Mouse (Mus musculus) limb, embryonic 14.5 days (tissue): ENCODE data around the gene Dab2. TPM values are rescaled to one million over a fixed set of nuclear protein-coding genes. Genes with fewer than 3 reads are reported as not detected.
A peak's percentile ranks its signal among the peaks of the same experiment; 100 is the strongest.

Experiments used
- ATAC-seq: fragments of 200-750 bp; cut with Nextera tagmentation; 2 replicates; pipeline ENCODE4 v1.8.0; 2017; ENCODE audit warnings: low read depth, moderate number of reproducible peaks, moderate TSS enrichment; ENCODE audit not compliant: low FRiP score
- DNase-seq: peaks from one replicate; pipeline ENCODE4 v3.0.0-alpha.2; 2015; ENCODE audit warnings: low spot score
- H3K27ac ChIP-seq: fragments of 300-500 bp; sonication (generic); replicated peaks from 2 replicates; pipeline ENCODE4 v1.5.1; 2014; ENCODE audit warnings: low read depth, mild to moderate bottlenecking, low read length, moderate library complexity, mixed read lengths
- H3K27me3 ChIP-seq: fragments of 300-500 bp; sonication (generic); 2 replicates; pipeline ENCODE4 v1.6.1; 2014; ENCODE audit warnings: low read length, mixed read lengths; ENCODE audit not compliant: control insufficient read depth, insufficient read depth
- H3K36me3 ChIP-seq: fragments of 300-500 bp; sonication (generic); 2 replicates; pipeline ENCODE4 v1.6.1; 2014; ENCODE audit warnings: mild to moderate bottlenecking, low read length, moderate library complexity, mixed read lengths; ENCODE audit not compliant: control insufficient read depth, insufficient read depth
- H3K4me1 ChIP-seq: fragments of 300-500 bp; sonication (generic); 2 replicates; pipeline ENCODE4 v1.6.1; 2014; ENCODE audit warnings: antibody characterized with exemption, low read length, mixed read lengths; ENCODE audit not compliant: control insufficient read depth, insufficient read depth
- H3K4me2 ChIP-seq: fragments of 300-500 bp; sonication (generic); replicated peaks from 2 replicates; pipeline ENCODE4 v1.6.1; 2014; ENCODE audit warnings: low read depth, mild to moderate bottlenecking, low read length, moderate library complexity; ENCODE audit not compliant: severe bottlenecking
- H3K4me3 ChIP-seq: fragments of 300-500 bp; sonication (generic); replicated peaks from 2 replicates; pipeline ENCODE4 v1.5.1; 2014; ENCODE audit warnings: low read length
- H3K9ac ChIP-seq: fragments of 300-500 bp; sonication (generic); 2 replicates; pipeline ENCODE4 v1.6.1; 2014; ENCODE audit warnings: mild to moderate bottlenecking, low read depth, low read length, moderate library complexity; ENCODE audit not compliant: severe bottlenecking
- H3K9me3 ChIP-seq: fragments of 300-500 bp; sonication (generic); 2 replicates; pipeline ENCODE4 v1.6.1; 2016; ENCODE audit warnings: low read length; ENCODE audit not compliant: control insufficient read depth
- POLR2A ChIP-seq: fragments of 200-500 bp; IDR thresholded peaks from 2 replicates; pipeline ENCODE4 v1.8.0; 2012; ENCODE audit warnings: inconsistent platforms, mild to moderate bottlenecking, moderate library complexity, borderline replicate concordance; ENCODE audit not compliant: insufficient read depth, insufficient read length; ENCODE audit errors: extremely low read depth
- WGBS: fragments of 180-500 bp; shearing (Covaris S2); extraction: QIAGEN DNeasy Blood & Tissue Kit; methylation state at CpG from one replicate; pipeline ENCODE4 v1.1.7; 2014; 5-methylcytosine and 5-hydroxymethylcytosine counted together
- polyA plus RNA-seq, 2 experiments: library from polyadenylated mRNA; depleted of rRNA in 1 of 2; stranded (reverse) in 1 of 2; unstranded in 1 of 2; fragments of >200 nt; fragmentation: Nextera tagmentation in 1 of 2; extraction: Ambion mirVana in 1 of 2; gene quantifications; 2 replicates each; pipeline versions ENCODE4 v1.2.1 to v1.2.3; 2012 to 2014

Gene Dab2
- polyA plus RNA-seq, 2 experiments = 99.1 to 127 TPM

- Histone ChIP-seq H3K36me3 (peaks cover 10% of the 10 kb centered on the region; the same call in 1 of the 2 replicates), H3K27me3 (no peaks in the 10 kb centered on the region)
Measured at GRCm38 (mm10) chr15:6390657-6391056, 91.1 kb downstream of the Dab2 start.

DNA sequence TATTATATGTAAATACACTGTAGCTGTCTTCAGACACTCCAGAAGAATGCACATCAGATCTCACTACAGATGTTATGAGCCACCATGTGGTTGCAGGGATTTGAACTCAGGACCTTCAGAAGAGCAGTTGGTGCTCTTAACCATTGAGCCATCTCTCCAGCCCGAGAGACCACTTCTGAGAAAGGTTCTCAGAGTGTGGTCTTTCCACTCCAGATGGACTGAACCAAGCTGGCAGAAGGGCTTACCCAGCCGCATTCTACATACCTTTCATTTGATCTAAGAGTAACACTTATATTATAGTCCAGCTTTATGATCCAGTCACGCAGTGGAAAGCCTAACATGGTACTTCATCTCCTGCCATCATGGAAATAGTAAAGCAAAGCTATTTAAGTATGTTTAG, 92.3 kb downstream of the Dab2 start:
- no peak for TF ChIP-seq POLR2A
- Histone ChIP-seq H3K36me3 (peaks cover 13% of the 10 kb centered on the region; the same call in 1 of the 2 replicates), H3K4me2 (no peak overlapping the region), H3K9ac (no peak overlapping the region), H3K27ac (no peak overlapping the region), H3K27me3 (no peaks in the 10 kb centered on the region), H3K4me1 (peaks cover 24% of the 10 kb centered on the region), H3K4me3 (no peak overlapping the region), H3K9me3 (no peaks in the 10 kb centered on the region)
- DNase-seq (no peak), ATAC-seq (no peak)
- 91% methylated on average over 3 of the region's 3 CpGs for WGBS

More at GRCm38 (mm10) chr15:6390657-6391056, 91.1 kb downstream of the Dab2 start:
- WGBS = 30% methylated on average over 2 of the region's 2 CpGs
- ATAC-seq (no peak), DNase-seq (no peak)
- Histone ChIP-seq H3K27ac (0 out of 2 replicates have a peak overlapping the region, but pooled peaks have one; percentile 7), H3K9ac (no peak overlapping the region), H3K4me3 (no peak overlapping the region), H3K4me2 (no peak overlapping the region; the same call in 1 of the 2 replicates), H3K9me3 (no peaks in the 10 kb centered on the region), H3K4me1 (peaks cover 29% of the 10 kb centered on the region)
- TF ChIP-seq POLR2A = no peak

DNA sequence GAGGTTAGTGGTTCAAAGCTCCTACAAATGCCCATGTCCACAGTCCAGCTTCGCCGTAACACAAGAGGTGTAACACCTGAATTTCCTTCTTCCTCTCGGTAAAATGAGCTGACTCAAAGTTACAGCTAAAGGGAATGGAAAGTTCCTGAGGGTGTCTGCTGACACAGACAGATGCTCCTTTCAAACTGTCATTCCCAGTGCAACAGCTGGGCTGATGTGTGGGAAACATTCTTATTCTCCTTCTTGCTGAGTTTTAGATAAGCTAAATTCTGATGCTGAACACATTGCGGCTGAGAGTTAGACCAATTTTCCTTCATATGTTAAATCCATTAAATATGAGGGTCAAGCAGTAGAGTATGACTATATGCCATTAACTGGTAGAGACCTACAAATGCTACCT, 94.0 kb downstream of the Dab2 start:
- no peak overlapping the region for H3K9ac ChIP-seq
- H3K4me3 ChIP-seq = no peak overlapping the region
- no peaks in the 10 kb centered on the region for H3K9me3 ChIP-seq
- H3K27me3 ChIP-seq = no peaks in the 10 kb centered on the region
- 96% methylated on average over 4 of the region's 4 CpGs for WGBS
- H3K4me1 ChIP-seq = peaks cover 21% of the 10 kb centered on the region
- peaks cover 25% of the 10 kb centered on the region; the same call in 1 of the 2 replicates for H3K36me3 ChIP-seq
- no peak overlapping the region for H3K4me2 ChIP-seq
- ATAC-seq (no peak), DNase-seq (no peak)
- H3K27ac ChIP-seq = no peak overlapping the region
- TF ChIP-seq POLR2A = no peak

GRCm38 (mm10) chr15:6398211-6398610, 98.6 kb downstream of the Dab2 start:
- DNase-seq (no peak), ATAC-seq (no peak)
- no peak for TF ChIP-seq POLR2A
- Histone ChIP-seq H3K9me3 (no peaks in the 10 kb centered on the region), H3K27me3 (no peaks in the 10 kb centered on the region), H3K4me3 (no peak overlapping the region), H3K36me3 (peaks cover 20% of the 10 kb centered on the region; the same call in 1 of the 2 replicates), H3K9ac (no peak overlapping the region), H3K27ac (no peak overlapping the region), H3K4me2 (no peak overlapping the region), H3K4me1 (no peaks in the 10 kb centered on the region)
- 86% methylated on average over 4 of the region's 4 CpGs for WGBS

GRCm38 (mm10) chr15:6398881-6399280, 99.3 kb downstream of the Dab2 start:
- H3K4me1 ChIP-seq = 0 out of 2 replicates have a peak, but pooled peaks cover under 1% of the 10 kb centered on the region
- H3K9me3 ChIP-seq = no peaks in the 10 kb centered on the region
- no peak for TF ChIP-seq POLR2A
- H3K36me3 ChIP-seq = peaks cover 15% of the 10 kb centered on the region; the same call in 1 of the 2 replicates
- H3K27ac ChIP-seq = no peak overlapping the region
- no peak for ATAC-seq
- no peaks in the 10 kb centered on the region for H3K27me3 ChIP-seq
- H3K4me2 ChIP-seq = no peak overlapping the region
- no peak for DNase-seq
- H3K9ac ChIP-seq = no peak overlapping the region
- no peak overlapping the region for H3K4me3 ChIP-seq
- 64% methylated on average over 6 of the region's 6 CpGs for WGBS

DNA sequence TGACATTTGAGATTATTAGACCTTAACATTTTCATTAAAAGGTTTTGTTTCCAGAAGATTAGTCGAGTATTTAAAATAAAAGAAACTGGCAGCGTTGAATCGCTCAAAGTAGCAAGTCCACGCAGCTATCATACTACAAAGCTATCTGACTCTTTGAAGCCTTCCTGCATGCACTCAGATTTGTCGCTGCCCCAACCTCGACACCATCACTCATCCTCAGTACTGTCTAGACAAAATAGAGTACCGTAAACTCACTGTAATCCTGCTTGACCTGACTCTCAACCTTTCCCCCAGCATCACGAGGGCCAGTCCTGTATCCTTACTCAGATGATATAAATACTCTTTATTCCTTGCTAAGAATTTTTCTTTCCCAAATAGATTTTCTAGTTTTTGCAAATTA, 100.5 kb downstream of the Dab2 start:
- no peaks in the 10 kb centered on the region for H3K27me3 ChIP-seq
- peaks cover 14% of the 10 kb centered on the region; the same call in 1 of the 2 replicates for H3K36me3 ChIP-seq
- no peak overlapping the region for H3K4me2 ChIP-seq
- no peak overlapping the region for H3K4me3 ChIP-seq
- DNase-seq (no peak), ATAC-seq (no peak)
- no peak overlapping the region for H3K9ac ChIP-seq
- H3K27ac ChIP-seq = no peak overlapping the region
- no peak for TF ChIP-seq POLR2A
- 0 out of 2 replicates have a peak, but pooled peaks cover 5% of the 10 kb centered on the region for H3K4me1 ChIP-seq
- WGBS = 68% methylated on average over 8 of the region's 8 CpGs
- no peaks in the 10 kb centered on the region for H3K9me3 ChIP-seq
